Mouse (Mus musculus) forebrain, embryonic 14.5 days (tissue): ENCODE results near the gene Gpat2. TPM values are rescaled to one million over a fixed set of nuclear protein-coding genes. Genes with fewer than 3 reads are reported as not detected.

ENCODE experiments used
- ATAC-seq: fragments of 200-750 bp; cut with Nextera tagmentation; 2 replicates; pipeline ENCODE4 v1.8.0; 2017; ENCODE audit warnings: mild to moderate bottlenecking, moderate library complexity
- DNase-seq: peaks from one replicate; pipeline ENCODE4 v3.0.0-alpha.2; 2015; ENCODE audit warnings: low spot score
- H3K27ac ChIP-seq: fragments of 300-500 bp; sonication (generic); 2 replicates; pipeline ENCODE4 v1.5.1; 2014; ENCODE audit warnings: low read depth, mild to moderate bottlenecking, control low read depth, low read length, moderate library complexity
- H3K27me3 ChIP-seq: fragments of 300-500 bp; sonication (generic); replicated peaks from 2 replicates; pipeline ENCODE4 v1.6.1; 2014; ENCODE audit warnings: low read length, control low read depth, mixed read lengths; ENCODE audit not compliant: control insufficient read depth, insufficient read depth
- H3K36me3 ChIP-seq: fragments of 300-500 bp; sonication (generic); 2 replicates; pipeline ENCODE4 v1.6.1; 2014; ENCODE audit warnings: low read length, control low read depth; ENCODE audit not compliant: control insufficient read depth, insufficient read depth
- H3K4me1 ChIP-seq: fragments of 300-500 bp; sonication (generic); 2 replicates; pipeline ENCODE4 v1.6.1; 2014; ENCODE audit warnings: antibody characterized with exemption, low read length, control low read depth; ENCODE audit not compliant: control insufficient read depth, insufficient read depth
- H3K4me2 ChIP-seq: fragments of 300-500 bp; sonication (generic); 2 replicates; pipeline ENCODE4 v1.6.1; 2014; ENCODE audit warnings: mild to moderate bottlenecking, control low read depth, low read length
- H3K4me3 ChIP-seq: fragments of 300-500 bp; sonication (generic); 2 replicates; pipeline ENCODE4 v1.5.1; 2014; ENCODE audit warnings: low read depth, low read length, control low read depth
- H3K9ac ChIP-seq: fragments of 300-500 bp; sonication (generic); 2 replicates; pipeline ENCODE4 v1.6.1; 2014; ENCODE audit warnings: mild to moderate bottlenecking, low read length, control low read depth, moderate library complexity
- H3K9me3 ChIP-seq: fragments of 300-500 bp; sonication (generic); replicated peaks from 2 replicates; pipeline ENCODE4 v1.6.1; 2016; ENCODE audit warnings: low read length, control low read depth, mixed read lengths; ENCODE audit not compliant: control insufficient read depth
- WGBS: fragments of 180-500 bp; shearing (Covaris S2); extraction: QIAGEN DNeasy Blood & Tissue Kit; methylation state at CpG from one replicate; pipeline ENCODE4 v1.1.7; 2014; 5-methylcytosine and 5-hydroxymethylcytosine counted together
- polyA plus RNA-seq: library from polyadenylated mRNA; unstranded; fragments of >200 nt; fragmentation: Nextera tagmentation; extraction: Ambion mirVana; gene quantifications from 2 replicates; pipeline ENCODE4 v1.2.1, GENCODE M21; 2014

Gene Gpat2
- polyA plus RNA-seq, 1 experiment from 2014 or later: not detected

GRCm38 (mm10) chr2:127453764-127454163 is 28.8 kb downstream of the Gpat2 start:
- ATAC-seq (no peak), DNase-seq (peak; percentile 79)
- Histone ChIP-seq H3K27me3 (no peaks in the 10 kb centered on the region), H3K4me2 (no peak overlapping the region), H3K9me3 (no peaks in the 10 kb centered on the region), H3K9ac (no peak overlapping the region), H3K4me3 (no peak overlapping the region), H3K4me1 (no peaks in the 10 kb centered on the region), H3K27ac (no peak overlapping the region), H3K36me3 (no peaks in the 10 kb centered on the region)
- 2% methylated on average over 5 of the region's 5 CpGs for WGBS

DNA sequence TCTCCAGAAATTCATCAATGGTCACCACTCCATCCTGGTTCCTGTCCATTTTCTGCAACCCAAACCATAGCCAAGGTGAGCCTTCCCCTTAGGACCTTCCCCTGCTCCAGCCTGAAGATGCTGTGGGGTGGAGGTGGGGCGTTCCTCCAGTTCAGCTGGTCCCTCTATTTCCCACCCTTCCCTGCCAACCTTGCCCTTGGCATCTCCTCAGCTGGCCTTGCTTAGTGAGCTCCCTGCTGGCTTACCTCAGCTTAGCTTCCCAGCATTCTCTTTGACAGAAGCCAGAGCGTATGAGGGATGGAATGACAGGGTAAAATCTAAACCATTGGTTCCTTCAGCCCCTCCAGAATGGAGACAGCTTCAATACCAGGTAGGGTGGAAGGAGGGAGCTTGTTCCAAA is 34.3 kb downstream of the Gpat2 start:
- no peaks in the 10 kb centered on the region for H3K4me1 ChIP-seq
- no peaks in the 10 kb centered on the region for H3K36me3 ChIP-seq
- H3K27ac ChIP-seq: no peak overlapping the region
- no peaks in the 10 kb centered on the region for H3K9me3 ChIP-seq
- H3K4me2 ChIP-seq: no peak overlapping the region
- WGBS: 74% methylated on average over 2 of the region's 2 CpGs
- ATAC-seq (no peak), DNase-seq (no peak)
- no peak overlapping the region for H3K9ac ChIP-seq
- H3K27me3 ChIP-seq: no peaks in the 10 kb centered on the region
- no peak overlapping the region for H3K4me3 ChIP-seq

- Histone ChIP-seq H3K27me3 (no peaks in the 10 kb centered on the region), H3K27ac (no peak overlapping the region), H3K4me1 (no peaks in the 10 kb centered on the region), H3K9me3 (no peaks in the 10 kb centered on the region), H3K36me3 (no peaks in the 10 kb centered on the region), H3K9ac (no peak overlapping the region), H3K4me2 (no peak overlapping the region), H3K4me3 (no peak overlapping the region)
- ATAC-seq (no peak), DNase-seq (no peak)
- 65% methylated on average over 9 of the region's 9 CpGs for WGBS
Measured at GRCm38 (mm10) chr2:127461351-127461750, 36.4 kb downstream of the Gpat2 start.

DNA sequence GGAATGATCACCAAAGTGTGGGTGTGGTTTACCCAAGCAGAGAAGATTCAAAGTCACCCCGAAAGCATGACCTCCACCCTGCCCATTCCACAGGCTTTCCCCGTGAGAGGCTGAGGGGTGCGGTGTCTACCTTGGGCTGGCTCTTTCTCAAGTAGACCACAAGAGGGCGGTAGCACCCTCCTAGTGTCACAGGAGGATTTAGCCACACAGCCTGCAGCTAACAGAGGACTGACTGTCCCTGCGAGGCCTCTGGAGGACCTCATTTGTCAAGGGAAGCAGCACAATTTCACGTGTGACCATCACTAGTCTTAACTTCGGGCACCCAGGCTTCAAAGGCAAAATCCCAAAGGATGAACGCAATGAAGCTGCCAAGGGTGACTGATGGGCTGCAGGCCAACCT is 37.3 kb downstream of the Gpat2 start:
- H3K9me3 ChIP-seq: no peaks in the 10 kb centered on the region
- no peaks in the 10 kb centered on the region for H3K36me3 ChIP-seq
- no peaks in the 10 kb centered on the region for H3K27me3 ChIP-seq
- H3K9ac ChIP-seq: no peak overlapping the region
- DNase-seq (peak; percentile 83), ATAC-seq (peak; percentile 82)
- 14% methylated on average over 8 of the region's 8 CpGs for WGBS
- H3K4me1 ChIP-seq: no peaks in the 10 kb centered on the region
- H3K4me2 ChIP-seq: no peak overlapping the region
- H3K4me3 ChIP-seq: no peak overlapping the region
- no peak overlapping the region for H3K27ac ChIP-seq

GRCm38 (mm10) chr2:127470183-127470582 is 45.2 kb downstream of the Gpat2 start:
- no peak for ATAC-seq
- Histone ChIP-seq H3K4me3 (no peak overlapping the region), H3K4me2 (no peak overlapping the region), H3K4me1 (no peaks in the 10 kb centered on the region), H3K27ac (no peak overlapping the region), H3K36me3 (no peaks in the 10 kb centered on the region), H3K9me3 (no peaks in the 10 kb centered on the region), H3K9ac (no peak overlapping the region), H3K27me3 (no peaks in the 10 kb centered on the region)
- WGBS: 92% methylated on average over 5 of the region's 5 CpGs
- DNase-seq: no peak

DNA sequence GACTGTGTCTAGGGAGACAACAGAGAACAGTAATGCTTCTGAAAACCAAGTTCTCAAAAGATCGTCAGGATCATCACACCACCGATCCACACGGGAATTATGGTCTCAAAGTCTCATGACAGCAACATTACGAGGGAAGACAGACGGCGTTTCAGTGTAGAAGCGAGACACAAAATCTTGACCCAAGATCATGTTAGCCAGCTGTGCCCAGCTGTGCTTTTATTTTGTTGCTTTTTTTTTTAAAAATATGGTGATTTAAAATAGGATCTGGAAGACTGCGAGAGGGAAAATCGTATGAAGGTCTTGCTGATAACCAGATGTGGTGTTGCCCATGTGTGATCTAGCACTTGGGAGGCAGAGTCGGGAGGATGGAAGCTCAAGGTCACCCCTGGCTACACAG is 45.7 kb downstream of the Gpat2 start:
- Histone ChIP-seq H3K36me3 (no peaks in the 10 kb centered on the region), H3K4me3 (no peak overlapping the region), H3K4me1 (no peaks in the 10 kb centered on the region), H3K4me2 (no peak overlapping the region), H3K27me3 (no peaks in the 10 kb centered on the region), H3K9ac (no peak overlapping the region), H3K9me3 (no peaks in the 10 kb centered on the region), H3K27ac (no peak overlapping the region)
- no peak for DNase-seq
- no peak for ATAC-seq
- WGBS: 93% methylated on average over 10 of the region's 10 CpGs

- no peaks in the 10 kb centered on the region for H3K27me3 ChIP-seq
- no peaks in the 10 kb centered on the region for H3K9me3 ChIP-seq
- no peak overlapping the region for H3K9ac ChIP-seq
- DNase-seq: no peak
- no peaks in the 10 kb centered on the region for H3K36me3 ChIP-seq
- no peak overlapping the region for H3K27ac ChIP-seq
- WGBS: 91% methylated on average over 8 of the region's 8 CpGs
- no peak overlapping the region for H3K4me3 ChIP-seq
- H3K4me1 ChIP-seq: no peaks in the 10 kb centered on the region
- H3K4me2 ChIP-seq: no peak overlapping the region
- ATAC-seq: no peak
Measured at GRCm38 (mm10) chr2:127471281-127471680, 46.3 kb downstream of the Gpat2 start.

DNA sequence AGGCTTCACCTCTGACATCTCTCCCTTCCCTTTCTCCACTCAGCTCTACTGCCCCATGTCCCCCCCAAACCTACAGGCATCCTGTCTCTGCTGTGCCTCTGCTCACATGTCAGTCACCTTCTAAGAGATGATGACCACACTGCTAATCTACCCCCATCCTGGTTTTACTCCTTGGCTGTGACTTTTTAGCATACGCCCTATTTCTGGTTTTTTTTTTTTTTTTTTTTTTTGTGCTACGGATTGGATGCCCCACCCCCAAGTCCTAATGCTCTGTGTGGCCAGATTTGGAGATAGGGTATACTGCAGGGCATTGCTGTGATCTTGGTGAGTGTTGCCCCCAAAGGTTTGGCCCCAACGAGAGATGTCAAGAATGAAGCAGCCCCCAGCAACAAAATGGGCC is 47.3 kb downstream of the Gpat2 start:
- Histone ChIP-seq H3K4me2 (no peak overlapping the region), H3K9me3 (no peaks in the 10 kb centered on the region), H3K27ac (no peak overlapping the region), H3K36me3 (no peaks in the 10 kb centered on the region), H3K9ac (no peak overlapping the region), H3K27me3 (no peaks in the 10 kb centered on the region), H3K4me3 (no peak overlapping the region), H3K4me1 (no peaks in the 10 kb centered on the region)
- WGBS: 83% methylated on average over 3 of the region's 3 CpGs
- no peak for DNase-seq
- ATAC-seq: no peak

- Histone ChIP-seq H3K27me3 (peaks cover 37% of the 10 kb centered on the region), H3K9ac (no peak overlapping the region), H3K9me3 (no peaks in the 10 kb centered on the region), H3K36me3 (no peaks in the 10 kb centered on the region), H3K27ac (no peak overlapping the region), H3K4me1 (peaks cover 11% of the 10 kb centered on the region), H3K4me2 (no peak overlapping the region), H3K4me3 (no peak overlapping the region)
- 82% methylated on average over 4 of the region's 4 CpGs for WGBS
- ATAC-seq: no peak
- DNase-seq: no peak
Measured at GRCm38 (mm10) chr2:127479210-127479609, 54.2 kb downstream of the Gpat2 start.
